Mouse (Mus musculus) liver, postnatal 0 days (tissue): Measurements from ENCODE around the gene Alpl.
A peak's percentile ranks its signal among the peaks of the same experiment; 100 is the strongest.

Experiments used
- CTCF ChIP-seq: sonication (generic); IDR thresholded peaks from 2 replicates; pipeline ENCODE4 v1.5.1; 2016; ENCODE audit warnings: antibody characterized with exemption, low read depth
- EP300 ChIP-seq: IDR thresholded peaks from 2 replicates; pipeline ENCODE4 v1.6.1; 2016; ENCODE audit warnings: antibody characterized with exemption, low read depth, mild to moderate bottlenecking

DNA sequence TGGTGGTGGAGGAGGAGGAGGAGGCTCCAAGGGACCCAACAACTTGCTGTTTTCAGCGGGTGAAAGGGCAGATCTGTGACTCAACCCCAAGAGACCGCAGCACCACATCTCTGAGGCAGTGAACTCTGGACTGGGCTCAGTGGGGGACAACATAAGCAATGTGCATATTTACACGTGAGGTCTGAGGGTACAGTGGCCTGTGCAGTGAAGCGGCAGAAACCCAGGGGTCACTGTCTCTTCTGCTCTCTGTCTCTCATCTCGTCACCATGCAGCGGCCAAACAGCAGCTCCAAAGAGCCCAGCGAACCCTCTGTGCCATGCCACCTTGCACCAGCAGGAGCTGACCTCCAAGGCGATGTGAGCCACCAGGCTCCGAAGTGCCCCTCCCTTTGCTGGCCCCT, 49.1 kb downstream of the Alpl start:
- TF ChIP-seq CTCF: peak; percentile 24; the same call in 1 of the 2 replicates
- no peak for TF ChIP-seq EP300
